Mouse (Mus musculus): ENCODE measurements around the gene Cirbp. TPM values are rescaled to one million over a fixed set of nuclear protein-coding genes. Genes with fewer than 3 reads are reported as not detected.
"Not testable (repeated sequence)": the region's sequence is repeated elsewhere in the genome, so short reads cannot be mapped to it uniquely, and the experiment has no call there.

Cirbp gene
- polyA plus RNA-seq, 2 experiments from 2014 or later = 124 to 272 TPM

DNA sequence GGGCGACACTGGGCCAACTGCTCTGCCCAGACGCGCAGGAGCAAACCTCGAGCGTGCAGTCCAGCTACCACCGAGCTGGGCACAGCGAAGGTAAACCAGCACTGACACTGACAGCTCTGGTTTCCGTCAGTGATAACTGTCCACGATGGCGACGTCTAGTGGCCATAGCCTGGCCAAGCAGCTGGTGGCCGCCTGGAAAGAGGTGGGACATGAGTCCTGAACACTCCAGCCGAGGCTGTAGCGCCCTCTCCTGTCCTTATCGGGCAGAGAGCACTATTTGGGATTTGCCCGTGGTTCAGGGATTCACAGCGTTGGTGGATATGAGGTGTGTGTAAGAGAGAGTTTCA lies 814 bp upstream of the Cirbp start:
- peak; percentile 32 for ATAC-seq

DNA sequence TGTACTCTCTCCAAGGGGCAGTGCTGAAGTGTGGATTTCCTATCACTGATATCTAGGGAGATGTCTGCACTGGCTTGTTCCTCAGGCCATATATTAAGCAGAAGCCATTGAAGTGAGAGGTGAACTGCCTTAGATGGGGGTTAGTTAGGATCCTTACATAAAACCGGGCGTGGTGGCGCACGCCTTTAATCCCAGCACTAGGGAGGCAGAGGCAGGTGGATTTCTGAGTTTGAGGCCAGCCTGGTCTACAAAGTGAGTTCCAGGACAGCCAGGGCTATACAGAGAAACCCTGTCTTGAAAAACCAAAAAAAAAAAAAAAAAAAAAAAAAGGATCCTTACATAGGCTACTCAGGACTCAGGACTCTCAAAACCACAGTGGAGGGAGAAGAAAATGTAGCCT lies 351 bp downstream of the Cirbp start:
- not testable (repeated sequence) for ATAC-seq

DNA sequence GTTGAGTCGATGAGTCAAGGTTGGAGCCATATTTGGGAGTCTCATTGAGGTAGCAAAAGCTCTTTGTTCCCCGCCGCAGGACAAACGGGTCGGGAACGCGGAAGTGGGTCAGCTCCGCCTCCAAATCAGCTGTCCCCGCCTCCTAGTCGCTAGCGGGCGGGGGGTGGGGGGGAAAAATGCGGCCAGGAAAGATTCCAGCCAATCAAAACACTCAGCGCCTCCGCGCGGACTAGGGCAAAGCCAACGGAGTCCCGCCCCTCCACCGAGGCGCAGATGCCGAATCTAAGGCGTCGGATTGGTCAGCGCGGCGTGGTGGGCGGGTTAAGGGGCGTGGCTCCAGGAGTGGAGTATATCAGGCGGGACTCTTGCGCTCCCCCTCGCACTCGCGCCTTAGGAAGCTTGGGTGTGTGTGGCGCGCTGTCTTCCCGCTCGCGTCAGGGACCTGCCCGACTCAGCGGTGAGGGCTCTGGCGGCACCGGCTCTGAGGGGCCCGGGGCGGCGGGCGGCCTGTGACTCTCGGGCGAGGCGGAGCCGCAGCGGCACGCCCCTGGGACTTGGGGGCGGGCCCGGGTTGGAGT lies 1.8 kb downstream of the Cirbp start:
- ATAC-seq = peak; percentile 88

DNA sequence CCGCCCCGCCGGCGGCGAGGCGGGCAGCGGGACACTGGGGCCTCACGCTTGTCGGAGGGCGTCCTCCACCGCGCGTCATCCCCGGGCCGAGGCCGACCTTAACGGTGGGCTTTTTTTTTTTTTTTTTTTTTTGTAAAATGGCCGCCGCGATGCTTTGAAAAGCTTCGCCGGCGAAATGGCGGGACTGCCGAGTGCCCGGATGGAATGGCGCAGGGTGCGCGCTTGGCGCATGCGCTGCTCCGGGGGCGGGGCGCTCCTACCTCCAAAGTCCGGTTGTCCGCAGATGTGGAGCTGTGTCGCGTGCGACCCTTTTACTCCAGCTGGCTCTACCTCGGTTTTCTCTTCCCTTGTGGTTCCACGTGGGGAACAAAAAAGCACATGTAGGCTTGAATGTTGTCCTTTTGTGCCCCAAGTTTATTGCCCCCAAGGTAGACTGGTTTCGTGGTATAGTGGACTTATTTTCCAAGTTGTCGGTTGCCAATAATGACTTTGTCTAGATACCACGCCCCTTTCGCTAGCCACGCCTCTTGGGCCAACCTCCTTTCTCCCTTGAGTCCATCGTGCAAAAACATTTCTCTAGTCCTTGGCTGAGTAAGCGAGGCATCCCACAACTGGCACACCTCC lies 2.4 kb downstream of the Cirbp start:
- no peak for ATAC-seq

DNA sequence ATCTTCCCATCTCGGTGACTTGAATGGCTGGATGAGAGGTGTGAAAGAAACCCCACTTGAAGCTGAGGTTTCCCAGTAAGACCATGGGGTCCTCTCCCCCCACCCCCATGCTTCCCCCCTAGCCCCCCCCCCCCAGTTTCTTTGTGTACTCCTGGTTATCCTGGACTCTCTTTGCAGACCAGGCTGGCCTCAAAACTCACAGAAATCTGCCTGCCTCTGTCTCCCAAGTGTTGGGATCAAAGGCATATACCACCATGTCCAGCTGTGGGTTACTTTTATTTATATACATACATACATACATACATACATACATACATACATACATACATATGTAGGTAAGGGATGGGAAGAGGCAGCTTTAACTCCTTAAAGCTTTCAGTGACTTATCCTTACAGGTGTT lies 3.3 kb downstream of the Cirbp start:
- no peak for ATAC-seq

DNA sequence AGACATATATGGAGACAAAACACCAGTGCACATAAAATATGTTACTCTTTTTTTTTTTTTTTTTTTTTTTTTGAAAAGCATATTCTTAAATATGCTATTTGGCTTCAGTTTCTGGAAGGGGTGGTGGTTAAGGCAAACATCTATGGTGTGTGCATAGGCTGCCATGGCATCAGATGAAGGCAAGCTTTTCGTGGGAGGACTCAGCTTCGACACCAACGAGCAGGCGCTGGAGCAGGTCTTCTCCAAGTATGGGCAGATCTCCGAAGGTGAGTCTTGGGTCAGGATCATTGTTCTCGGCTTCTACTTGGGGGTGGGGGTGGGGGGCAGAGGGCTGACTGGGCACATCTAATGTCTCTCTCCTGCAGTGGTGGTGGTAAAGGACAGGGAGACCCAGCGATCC lies 3.9 kb downstream of the Cirbp start:
- no peak for ATAC-seq

DNA sequence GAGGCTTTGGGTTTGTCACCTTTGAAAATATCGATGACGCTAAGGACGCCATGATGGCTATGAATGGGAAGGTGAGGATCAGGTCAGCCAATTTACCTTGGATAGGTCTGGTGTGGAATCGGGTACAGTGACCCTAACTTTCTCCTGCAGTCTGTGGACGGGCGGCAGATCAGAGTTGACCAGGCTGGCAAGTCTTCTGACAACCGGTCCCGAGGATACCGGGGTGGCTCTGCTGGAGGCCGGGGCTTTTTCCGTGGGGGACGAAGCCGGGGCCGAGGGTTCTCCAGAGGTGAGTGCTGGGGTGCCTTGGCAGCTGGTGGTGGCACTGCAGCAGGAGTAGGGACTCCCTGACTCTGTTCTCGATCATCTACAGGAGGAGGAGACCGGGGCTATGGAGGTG lies 4.3 kb downstream of the Cirbp start:
- ATAC-seq = no peak

DNA sequence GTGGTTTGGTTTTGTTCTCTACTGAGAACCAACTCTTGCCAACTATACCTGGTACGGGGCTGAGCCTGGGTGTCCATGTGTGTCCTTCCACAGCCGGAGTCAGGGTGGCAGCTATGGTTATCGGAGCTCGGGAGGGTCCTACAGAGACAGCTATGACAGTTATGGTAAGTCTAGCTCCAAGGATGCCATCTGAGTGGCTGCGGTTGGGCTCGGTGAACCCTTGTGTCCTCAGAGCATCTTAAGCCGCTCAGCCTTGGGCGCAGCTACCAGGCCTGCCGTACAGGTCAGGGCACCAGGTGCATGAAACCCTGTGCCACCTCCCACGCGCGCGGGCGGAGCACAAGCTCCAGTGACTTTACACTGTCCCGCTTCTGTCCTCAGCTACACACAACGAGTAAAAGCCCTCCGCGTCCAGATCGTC lies 4.8 kb downstream of the Cirbp start:
- no peak for ATAC-seq

DNA sequence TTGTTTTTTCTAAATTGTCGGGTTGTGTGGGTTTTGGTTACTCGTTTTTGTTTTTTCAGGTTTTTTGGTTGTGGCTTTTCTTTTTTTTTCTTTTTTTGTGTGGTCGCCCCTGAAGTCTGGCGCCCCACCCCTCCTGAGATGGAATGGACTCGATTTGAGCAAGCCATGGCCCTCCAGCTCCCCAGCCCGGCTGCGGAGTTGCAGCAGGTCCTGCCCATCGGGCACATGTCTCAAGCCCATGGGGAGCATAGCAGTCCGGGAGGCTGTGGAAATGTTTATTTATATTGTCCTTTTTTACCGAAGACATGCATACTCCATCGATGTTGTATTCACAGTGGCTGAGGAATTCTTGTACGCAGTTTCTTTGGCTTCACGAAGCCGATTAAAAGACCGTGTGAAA lies 5.5 kb downstream of the Cirbp start:
- no peak for ATAC-seq

DNA sequence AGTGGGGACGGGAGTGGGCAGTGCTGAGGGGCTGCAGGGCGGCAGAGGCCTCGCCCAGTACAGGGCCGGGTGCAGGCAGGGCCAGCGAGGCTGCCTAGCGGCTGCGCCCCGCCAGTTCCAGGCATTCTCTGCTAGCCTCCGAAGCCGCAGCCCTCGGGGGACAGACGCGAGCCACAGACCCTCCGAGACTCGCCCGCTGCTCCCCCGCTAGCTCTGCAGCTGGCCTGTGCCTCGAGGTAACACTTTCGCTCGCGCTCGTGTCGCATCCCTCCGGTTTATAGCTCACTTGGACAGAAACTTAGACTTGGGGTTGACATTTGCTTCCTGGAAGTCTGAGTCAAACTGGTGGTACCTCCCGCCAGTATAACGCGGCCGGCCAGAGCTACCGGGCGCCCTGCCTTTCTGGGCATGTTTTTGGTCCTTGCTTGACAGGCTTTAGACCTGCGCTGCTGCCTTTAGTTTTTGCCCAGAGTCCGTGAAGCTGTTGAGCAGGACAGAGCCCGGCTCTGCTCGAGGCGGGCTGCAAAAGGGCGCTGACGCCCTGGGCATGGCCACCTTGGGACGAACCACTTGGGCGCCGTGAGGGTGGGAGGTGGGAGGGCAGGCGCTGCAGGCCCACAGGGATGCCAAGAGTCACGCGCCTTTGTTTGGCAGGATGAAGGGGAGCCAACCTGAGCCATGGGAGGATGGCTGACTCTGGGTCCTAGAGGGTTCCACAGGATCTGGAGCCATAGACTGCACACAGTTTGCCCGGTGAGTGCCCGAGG lies 6.2 kb downstream of the Cirbp start:
- ATAC-seq = no peak

DNA sequence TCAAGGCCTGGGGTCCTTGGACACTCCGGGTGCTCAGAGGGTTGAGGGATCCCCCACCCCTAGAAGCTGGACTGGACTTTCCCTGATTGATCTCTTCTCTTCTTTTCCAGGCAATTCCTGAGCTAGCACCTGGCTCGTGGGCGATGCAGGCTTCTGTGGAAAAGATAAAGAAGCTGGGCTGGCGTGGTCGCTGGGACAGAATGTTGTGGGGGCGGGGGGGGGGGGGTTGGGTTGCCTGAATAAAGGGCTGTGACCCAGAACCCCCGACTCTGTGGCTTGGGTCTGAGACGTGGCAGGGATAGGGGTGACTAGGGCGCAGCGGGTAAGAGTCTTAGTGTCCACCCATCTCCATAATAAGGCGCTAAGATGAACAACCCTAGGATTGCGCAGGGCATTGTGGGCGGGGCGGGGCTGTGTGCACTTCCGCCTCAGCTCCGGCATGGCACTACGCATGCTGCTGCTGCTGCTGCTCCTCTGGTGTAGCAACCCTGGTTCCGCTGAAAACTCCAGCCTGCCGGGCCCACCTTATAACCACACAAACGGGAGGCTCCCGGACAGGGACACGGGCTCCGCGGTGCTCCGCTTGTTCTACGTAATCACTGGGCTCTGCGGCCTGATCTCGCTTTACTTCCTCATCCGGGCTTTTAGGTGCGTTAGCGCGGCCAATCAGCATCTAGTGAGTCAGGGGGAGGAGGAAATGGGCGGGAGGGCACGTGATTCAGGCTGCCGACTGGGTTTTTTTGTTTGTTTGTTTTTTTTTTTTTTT lies 6.9 kb downstream of the Cirbp start, which contains the start of gene 1600002K03Rik:
Gene 1600002K03Rik (plus strand): TSS at position 418 of the 766 bp plus-strand sequence.
- ATAC-seq = peak; percentile 87

DNA sequence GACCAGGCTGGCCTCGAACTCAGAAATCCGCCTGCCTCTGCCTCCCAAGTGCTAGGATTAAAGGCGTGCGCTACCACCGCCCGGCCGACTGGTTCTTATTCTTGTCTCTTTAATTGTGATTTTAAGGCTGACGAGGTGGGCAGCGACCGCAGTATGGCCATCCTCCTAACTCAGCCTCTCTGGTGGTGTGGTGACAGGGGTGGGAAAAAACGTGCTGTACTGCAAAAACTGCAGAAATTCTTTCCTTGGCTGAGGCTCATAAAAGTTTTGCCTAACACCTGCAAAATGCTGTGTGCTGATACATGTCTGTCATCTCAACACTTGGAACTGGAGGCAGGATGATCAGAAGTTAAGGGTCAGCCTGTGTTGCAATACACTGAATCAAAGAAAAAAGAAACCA lies 7.6 kb downstream of the Cirbp start:
- ATAC-seq = no peak

DNA sequence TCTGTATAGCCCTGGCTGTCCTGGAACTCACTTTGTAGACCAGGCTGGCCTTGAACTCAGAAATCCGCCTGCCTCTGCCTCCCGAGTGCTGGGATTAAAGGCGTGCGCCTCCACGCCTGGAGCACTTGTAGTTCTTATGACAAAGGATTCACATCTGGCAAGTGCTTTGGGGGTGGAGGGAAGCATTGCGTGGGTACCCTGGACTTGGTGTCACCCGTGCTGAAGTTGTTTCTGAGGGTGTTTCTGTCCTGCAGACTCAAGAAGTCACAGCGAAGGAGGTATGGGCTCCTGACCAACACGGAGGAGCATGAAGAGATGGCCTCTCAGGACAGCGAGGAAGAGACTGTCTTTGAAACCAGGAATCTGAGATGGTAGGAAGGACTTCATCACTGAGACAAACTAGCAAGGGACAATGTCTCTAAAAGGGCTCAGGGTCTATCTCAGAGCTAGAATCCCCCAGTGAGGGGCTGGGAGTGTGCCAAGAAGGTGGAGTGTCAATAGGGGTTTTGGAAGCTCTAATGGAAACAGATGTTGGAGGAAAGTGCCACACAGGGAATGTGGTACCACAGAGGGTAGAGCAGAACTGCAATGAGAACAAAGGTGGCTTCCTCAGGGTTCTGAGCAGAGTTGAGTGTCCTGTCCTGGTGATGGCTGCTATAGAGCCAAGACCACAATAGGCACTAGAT lies 8.3 kb downstream of the Cirbp start:
- ATAC-seq = no peak

DNA sequence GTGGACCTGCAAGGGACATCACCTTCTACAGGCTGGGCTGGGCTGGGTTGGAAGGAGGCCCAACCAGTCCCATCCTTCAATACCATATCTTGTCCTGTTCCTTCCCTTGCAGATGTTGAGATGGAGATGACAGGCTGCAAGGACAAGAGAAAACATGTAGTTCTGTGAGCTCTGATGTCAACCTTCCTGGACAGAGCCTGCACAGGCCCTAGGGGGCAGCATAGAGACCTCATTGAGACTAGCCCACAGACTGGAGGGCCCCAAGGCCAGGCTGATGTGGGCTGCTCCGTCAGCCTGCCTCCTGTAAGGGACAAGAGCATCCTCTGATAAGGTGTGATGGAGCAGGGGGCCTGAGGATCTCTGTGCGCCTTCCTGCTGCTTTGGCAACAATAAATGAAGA lies 8.9 kb downstream of the Cirbp start:
- no peak for ATAC-seq

DNA sequence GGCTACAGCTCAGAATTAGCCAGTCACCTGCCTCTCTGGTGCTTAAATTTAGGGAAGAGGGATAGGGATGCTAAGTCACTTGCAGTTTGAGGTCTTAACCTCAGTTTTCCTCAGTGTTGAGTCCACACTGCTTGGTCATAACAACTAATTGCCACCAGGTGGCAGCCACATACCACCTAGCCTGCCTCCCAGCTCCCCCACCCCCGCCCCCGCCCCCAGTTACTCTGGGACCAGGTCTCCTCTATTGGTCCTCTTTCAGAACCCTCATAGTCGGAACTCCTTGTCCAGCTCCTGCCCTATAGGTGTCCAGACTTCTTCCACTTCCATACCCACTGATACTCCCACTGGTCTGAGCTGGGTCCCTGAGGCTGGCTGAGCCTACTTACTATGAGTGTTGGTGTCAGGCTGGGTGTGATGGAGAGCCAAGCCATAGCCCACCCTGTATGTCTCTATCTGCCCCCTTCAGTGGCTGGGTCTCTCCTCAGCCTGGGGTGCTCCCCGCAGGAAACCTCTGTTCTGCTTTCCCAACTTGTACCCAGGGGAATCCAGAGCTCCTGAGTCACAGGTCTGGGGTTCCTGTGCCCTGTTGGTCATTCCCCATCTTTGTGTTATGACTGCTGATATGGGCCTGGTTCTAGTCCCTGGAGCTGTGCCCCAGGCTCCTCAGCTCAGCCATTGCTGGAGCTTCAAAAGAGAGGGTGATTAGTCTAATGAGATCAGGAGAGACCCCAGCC lies 9.9 kb downstream of the Cirbp start:
- ATAC-seq = no peak

DNA sequence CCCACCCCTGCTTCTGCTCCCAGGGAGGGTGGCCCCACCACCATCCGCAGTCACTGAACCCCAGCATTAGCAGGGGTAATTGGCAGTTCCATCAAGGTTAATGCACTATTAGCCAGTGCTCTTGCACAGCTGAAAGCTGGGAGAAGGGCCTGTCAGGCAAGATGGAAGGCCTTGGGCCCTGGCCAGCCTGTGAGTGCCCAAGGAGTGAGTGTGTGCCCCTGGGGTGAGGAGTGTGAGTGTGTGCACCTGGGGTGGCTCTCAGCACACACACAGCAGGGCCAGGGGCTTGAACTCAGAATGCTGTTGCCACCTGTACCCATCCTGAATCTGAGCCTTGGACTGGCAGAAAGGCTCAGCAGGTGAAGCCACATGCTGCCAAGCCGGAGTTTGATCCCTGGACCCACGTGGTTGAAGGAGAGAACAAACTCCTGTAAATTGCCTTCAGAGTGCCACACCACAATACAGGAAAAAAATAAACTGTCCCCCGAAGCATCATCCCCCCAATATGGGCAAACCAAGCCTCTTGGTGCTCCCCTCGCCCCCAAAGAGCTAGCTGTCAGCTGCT lies 10.6 kb downstream of the Cirbp start:
- no peak for ATAC-seq

DNA sequence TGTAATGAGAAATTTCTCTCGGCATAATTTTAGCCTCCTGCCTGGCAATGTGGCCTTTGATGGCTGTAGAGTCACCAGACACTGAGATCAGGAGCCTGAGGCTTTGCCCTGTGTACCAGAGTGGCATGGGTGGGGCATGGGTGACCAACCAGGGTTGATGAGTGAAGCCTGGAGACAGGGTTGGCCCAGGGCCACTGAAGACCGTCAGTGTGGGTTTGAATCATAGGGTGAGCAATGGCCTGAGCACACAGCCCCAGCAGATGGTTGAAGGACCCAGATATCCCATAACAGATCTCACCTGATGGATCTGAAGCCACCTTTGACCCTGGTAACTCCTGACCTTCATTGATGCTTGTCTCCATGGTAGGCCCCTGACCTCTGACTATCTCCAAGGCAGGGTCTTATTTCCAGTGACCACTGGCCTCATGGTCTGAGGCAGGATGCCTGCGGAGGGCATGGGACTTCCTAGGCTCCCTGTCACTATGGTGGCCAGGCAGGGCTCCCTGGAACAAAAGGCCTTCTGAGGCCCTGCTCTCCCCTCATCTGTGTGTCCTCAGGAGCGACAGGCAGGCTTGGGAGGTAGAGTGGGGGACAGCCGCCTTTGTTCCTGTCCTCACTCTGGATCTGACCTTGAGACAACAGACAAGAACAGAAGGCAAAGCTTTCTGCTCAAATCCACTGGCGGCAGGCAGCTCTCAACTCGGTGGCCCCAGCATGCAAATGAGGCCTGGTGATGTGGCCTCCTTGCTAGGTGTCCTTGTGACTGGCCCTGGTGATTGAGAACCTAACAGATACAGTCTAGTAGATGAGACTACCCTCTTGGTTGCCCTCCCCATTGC lies 11.9 kb downstream of the Cirbp start:
- no peak for ATAC-seq

DNA sequence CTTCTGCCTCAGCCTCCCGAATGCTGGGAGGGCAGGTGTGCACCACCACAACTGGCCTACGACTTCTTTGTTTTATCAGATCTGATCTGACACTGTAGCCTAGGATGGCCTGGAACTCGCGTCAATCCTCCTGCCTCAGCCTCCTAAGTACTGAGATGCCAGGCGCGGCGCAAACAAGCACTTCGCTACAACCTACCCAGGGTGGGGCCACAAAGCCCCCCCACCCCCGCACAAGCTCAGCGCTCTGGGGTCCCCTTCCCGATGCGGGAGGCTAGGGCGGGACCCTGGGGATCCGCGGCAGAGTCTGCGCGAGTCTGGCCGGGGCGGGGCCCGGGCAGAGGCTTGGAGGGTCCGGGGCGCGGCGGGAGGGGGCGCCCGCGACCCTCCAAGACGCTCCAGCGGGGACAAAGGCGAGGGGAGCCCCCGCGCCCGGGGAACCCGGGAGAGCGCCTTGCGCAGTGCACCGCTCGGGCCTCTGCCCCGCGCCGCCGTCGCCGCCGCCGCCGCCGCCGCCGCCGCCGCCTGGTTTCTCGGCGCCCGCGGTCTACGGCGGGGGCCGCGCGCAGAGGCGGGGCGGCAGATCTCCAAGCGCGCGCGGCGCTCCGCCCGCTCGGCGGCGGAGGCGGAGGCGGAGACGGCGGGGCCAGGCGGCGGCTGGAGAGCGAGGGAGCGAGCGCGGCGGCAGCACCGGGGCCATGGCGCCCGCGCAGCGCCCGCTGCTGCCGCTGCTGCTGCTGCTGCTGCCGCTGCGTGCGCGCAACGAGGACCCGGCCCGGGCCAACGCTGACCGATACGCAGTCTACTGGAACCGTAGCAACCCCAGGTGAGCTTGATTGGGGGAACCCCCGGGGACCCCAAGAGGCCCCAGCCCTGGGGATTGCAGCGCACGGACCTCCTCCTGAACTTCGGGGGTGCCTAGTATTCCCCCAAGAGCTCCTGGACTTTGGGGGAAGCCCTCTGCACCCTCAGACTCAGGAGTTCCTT lies 13.6 kb downstream of the Cirbp start, which contains the start of gene Efna2:
Gene Efna2 (plus strand): TSS at position 415 of the 984 bp plus-strand sequence.
- ATAC-seq = peak; percentile 23

DNA sequence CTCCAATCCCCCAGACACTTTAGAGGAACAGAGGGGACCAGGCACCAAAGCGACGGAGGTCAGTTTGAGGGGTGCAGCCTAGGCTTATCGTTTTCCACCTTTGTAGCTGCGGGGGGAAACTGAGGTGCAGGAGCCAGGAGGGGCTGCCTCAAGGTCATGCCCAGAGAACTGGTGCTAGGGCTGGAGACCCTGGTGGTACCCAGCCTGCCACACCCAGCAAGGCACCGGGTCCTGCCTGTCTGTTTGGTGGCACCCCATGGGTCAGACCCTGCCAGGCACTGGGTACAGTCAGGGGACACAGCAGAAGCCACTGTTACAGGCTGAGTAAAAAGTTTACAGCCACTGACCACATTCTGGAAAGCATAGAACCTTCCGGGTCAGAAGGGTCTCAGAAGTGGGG lies 14.5 kb downstream of the Cirbp start:
- no peak for ATAC-seq
